8 mouse cellular contexts compared by ENCODE assay signal in the genomic region with DNA sequence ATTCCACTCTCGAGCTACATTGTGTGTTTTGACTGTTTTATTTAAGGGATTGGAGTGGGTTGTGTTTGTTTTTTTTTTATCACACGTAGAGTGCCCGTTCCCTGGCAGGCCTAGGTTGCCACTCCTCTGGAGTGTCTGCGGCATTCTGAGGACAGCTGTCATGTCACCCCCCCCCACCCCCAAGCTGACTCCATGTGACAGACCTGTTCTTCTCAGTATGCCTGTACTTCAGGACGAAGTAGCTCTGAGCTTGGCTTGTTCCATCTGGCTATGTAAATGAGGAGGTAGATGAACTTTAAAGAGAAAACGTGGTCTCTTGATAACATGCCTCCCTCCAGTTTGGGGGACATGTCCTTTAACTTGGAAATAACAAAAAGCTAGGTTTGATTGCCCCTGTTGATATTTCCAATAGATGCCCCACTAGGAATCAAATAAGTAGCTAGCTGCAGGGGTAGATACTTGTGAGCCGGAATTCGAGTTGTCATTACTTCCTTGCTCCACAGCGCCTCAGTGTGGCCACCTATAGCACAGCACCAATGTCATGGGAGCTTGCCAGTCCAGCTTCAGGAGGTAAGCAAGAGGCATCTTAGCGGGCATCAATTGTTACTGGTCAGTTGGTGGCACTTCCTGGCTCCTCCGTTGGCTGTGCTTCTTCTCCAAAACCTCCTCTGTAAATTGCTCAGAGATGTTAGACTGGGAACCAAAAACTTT. TPM values are rescaled to one million over a fixed set of nuclear protein-coding genes. Genes with fewer than 3 reads are reported as not detected.
DNase-seq lines count a peak whose midpoint lies in the region; ATAC-seq lines count a peak whose summit lies in the region.

No protein-coding gene starts in this region.

- peaks cover 4% of the 10 kb centered on the region for H3K4me1 ChIP-seq in limb, embryonic 10.5 days

- no peaks in the 10 kb centered on the region for H3K9me3 ChIP-seq in limb, embryonic 10.5 days (replicated peaks)

- 47% methylated on average over 11 of the region's 11 CpGs for WGBS in limb, embryonic 10.5 days

- H3K36me3 ChIP-seq in limb, embryonic 10.5 days: no peaks in the 10 kb centered on the region

- ATAC-seq in erythroid progenitor cell, adult 5-6 weeks (replicated peaks; ENCODE audit: low FRiP score, poor library complexity, severe bottlenecking): no peak

- H3K27me3 ChIP-seq in limb, embryonic 10.5 days (ENCODE audit: low read depth, poor library complexity, severe bottlenecking): peaks cover 9% of the 10 kb centered on the region; the same call in 1 of the 2 replicates

- H3K27ac ChIP-seq in limb, embryonic 10.5 days: no peak overlapping the region

- peak; percentile 59 for DNase-seq in ovary, postnatal 14 days (ENCODE audit: low spot score)
- no peak for DNase-seq in ovary, postnatal 10 days (ENCODE audit: low spot score)
- peak; percentile 86 for DNase-seq in adrenal gland, postnatal 10 days
- DNase-seq in embryo, embryonic 11 days: peak; percentile 69
- peak; percentile 74 for DNase-seq in induced T-regulatory cell, adult 2 months (ENCODE audit: low read depth)
- DNase-seq in limb, embryonic 10.5 days (ENCODE audit: low spot score): peak; percentile 84
- peak; percentile 81 to 84 for DNase-seq in right cerebral cortex, adult 2 months (ENCODE audit: low spot score in 2 of 2)

- no peak overlapping the region for H3K4me3 ChIP-seq in limb, embryonic 10.5 days

RNA-seq across cellular contexts. Expression of gene Syt13, which starts 39.7 kb away (rescaled TPM):
- 1 to 10 TPM in 1 of 2 experiments, under 1 TPM in 1; 0.97 to 1.1 TPM for total RNA-seq in adrenal gland, postnatal 10 days (2021)
- 2.5 and 5.2 TPM in 2 replicates for polyA plus RNA-seq in limb, embryonic 10.5 days (2016; fragmentation: Nextera tagmentation; extraction: Ambion mirVana)
- total RNA-seq in erythroid progenitor cell, adult 5-6 weeks (2015; ENCODE audit: low replicate concordance): not detected in 2 replicates
- not detected in 2 replicates for total RNA-seq in erythroid progenitor cell, adult 5-6 weeks (2017; ENCODE audit: low replicate concordance)
